Mouse (Mus musculus): ENCODE data around the gene Tshz2. TPM values are rescaled to one million over a fixed set of nuclear protein-coding genes. Genes with fewer than 3 reads are reported as not detected.

The Tshz2 gene
- polyA plus RNA-seq, 1 experiment, result not detected

GRCm38 (mm10) chr2:169734053-169734452, 101.2 kb downstream of the Tshz2 start:
- Histone ChIP-seq H3K27me3 (ENCODE audit: control insufficient read depth, insufficient read depth, insufficient read length) (no peaks in the 10 kb centered on the region), H3ac (ENCODE audit: control insufficient read depth, insufficient read length, low read depth) (no peak overlapping the region), H3K4me3 (ENCODE audit: insufficient read depth, poor library complexity, severe bottlenecking) (no peak overlapping the region), H3K79me2 (ENCODE audit: control insufficient read depth, insufficient read depth) (no peaks in the 10 kb centered on the region), H3K79me3 (ENCODE audit: low read depth) (no peaks in the 10 kb centered on the region), H3K36me3 (ENCODE audit: control insufficient read depth, insufficient read depth) (no peaks in the 10 kb centered on the region)
- TF ChIP-seq FOSL1 (IDR thresholded peaks at IDR 0.05; ENCODE audit: insufficient read depth, low read length, poor library complexity, severe bottlenecking), result no peak
- TF ChIP-seq MYOG (IDR thresholded peaks at IDR 0.05; ENCODE audit: control insufficient read depth, extremely low read depth, insufficient read length), result no peak
- TF ChIP-seq MAX (IDR thresholded peaks at IDR 0.05), result no peak
- TF ChIP-seq CEBPB (IDR thresholded peaks at IDR 0.05; ENCODE audit: low read depth), result no peak
- TF ChIP-seq MYOD1 (IDR thresholded peaks at IDR 0.05; ENCODE audit: control insufficient read depth, insufficient read length, low read depth), result no peak
- no peak for TF ChIP-seq USF1 (IDR thresholded peaks at IDR 0.05; ENCODE audit: low read depth)
- no peak for TF ChIP-seq CTCF (IDR thresholded peaks at IDR 0.05; ENCODE audit: control insufficient read depth, insufficient read depth, insufficient read length)

- TF ChIP-seq MYOD1 (IDR thresholded peaks at IDR 0.05; ENCODE audit: control insufficient read depth, insufficient read length, low read depth) (no peak), MYOG (IDR thresholded peaks at IDR 0.05; ENCODE audit: control insufficient read depth, extremely low read depth, insufficient read length) (no peak), MAX (IDR thresholded peaks at IDR 0.05) (no peak), FOSL1 (IDR thresholded peaks at IDR 0.05; ENCODE audit: insufficient read depth, low read length, poor library complexity, severe bottlenecking) (no peak), CEBPB (IDR thresholded peaks at IDR 0.05; ENCODE audit: low read depth) (no peak), USF1 (IDR thresholded peaks at IDR 0.05; ENCODE audit: low read depth) (no peak), CTCF (IDR thresholded peaks at IDR 0.05; ENCODE audit: control insufficient read depth, insufficient read depth, insufficient read length) (no peak)
- Histone ChIP-seq H3K4me3 (ENCODE audit: insufficient read depth, poor library complexity, severe bottlenecking) (no peak overlapping the region), H3K27me3 (ENCODE audit: control insufficient read depth, insufficient read depth, insufficient read length) (no peaks in the 10 kb centered on the region), H3K79me3 (ENCODE audit: low read depth) (no peaks in the 10 kb centered on the region), H3K79me2 (ENCODE audit: control insufficient read depth, insufficient read depth) (no peaks in the 10 kb centered on the region), H3ac (ENCODE audit: control insufficient read depth, insufficient read length, low read depth) (no peak overlapping the region), H3K36me3 (ENCODE audit: control insufficient read depth, insufficient read depth) (no peaks in the 10 kb centered on the region)
These were observed 102.9 kb downstream of the Tshz2 start for GRCm38 (mm10) chr2:169735475-169736406.

- Histone ChIP-seq H3ac (ENCODE audit: control insufficient read depth, insufficient read length, low read depth) (no peak overlapping the region), H3K79me3 (ENCODE audit: low read depth) (no peaks in the 10 kb centered on the region), H3K36me3 (ENCODE audit: control insufficient read depth, insufficient read depth) (no peaks in the 10 kb centered on the region), H3K79me2 (ENCODE audit: control insufficient read depth, insufficient read depth) (no peaks in the 10 kb centered on the region), H3K27me3 (ENCODE audit: control insufficient read depth, insufficient read depth, insufficient read length) (no peaks in the 10 kb centered on the region), H3K4me3 (ENCODE audit: insufficient read depth, poor library complexity, severe bottlenecking) (no peak overlapping the region)
- TF ChIP-seq MYOD1 (IDR thresholded peaks at IDR 0.05; ENCODE audit: control insufficient read depth, insufficient read length, low read depth), result no peak
- no peak for TF ChIP-seq USF1 (IDR thresholded peaks at IDR 0.05; ENCODE audit: low read depth)
- TF ChIP-seq MYOG (IDR thresholded peaks at IDR 0.05; ENCODE audit: control insufficient read depth, extremely low read depth, insufficient read length), result no peak
- TF ChIP-seq CEBPB (IDR thresholded peaks at IDR 0.05; ENCODE audit: low read depth), result no peak
- TF ChIP-seq MAX (IDR thresholded peaks at IDR 0.05), result no peak
- TF ChIP-seq CTCF (IDR thresholded peaks at IDR 0.05; ENCODE audit: control insufficient read depth, insufficient read depth, insufficient read length), result no peak
- TF ChIP-seq FOSL1 (IDR thresholded peaks at IDR 0.05; ENCODE audit: insufficient read depth, low read length, poor library complexity, severe bottlenecking), result no peak
These were observed 108.2 kb downstream of the Tshz2 start for GRCm38 (mm10) chr2:169740996-169741395.

GRCm38 (mm10) chr2:169742791-169743190, 110.0 kb downstream of the Tshz2 start:
- TF ChIP-seq MAX (IDR thresholded peaks at IDR 0.05) (no peak), CEBPB (IDR thresholded peaks at IDR 0.05; ENCODE audit: low read depth) (no peak), MYOD1 (IDR thresholded peaks at IDR 0.05; ENCODE audit: control insufficient read depth, insufficient read length, low read depth) (no peak), FOSL1 (IDR thresholded peaks at IDR 0.05; ENCODE audit: insufficient read depth, low read length, poor library complexity, severe bottlenecking) (no peak), USF1 (IDR thresholded peaks at IDR 0.05; ENCODE audit: low read depth) (no peak), MYOG (IDR thresholded peaks at IDR 0.05; ENCODE audit: control insufficient read depth, extremely low read depth, insufficient read length) (no peak), CTCF (IDR thresholded peaks at IDR 0.05; ENCODE audit: control insufficient read depth, insufficient read depth, insufficient read length) (no peak)
- H3K27me3 ChIP-seq (ENCODE audit: control insufficient read depth, insufficient read depth, insufficient read length), result no peaks in the 10 kb centered on the region
- H3K79me3 ChIP-seq (ENCODE audit: low read depth), result no peaks in the 10 kb centered on the region
- H3ac ChIP-seq (ENCODE audit: control insufficient read depth, insufficient read length, low read depth), result no peak overlapping the region
- no peaks in the 10 kb centered on the region for H3K36me3 ChIP-seq (ENCODE audit: control insufficient read depth, insufficient read depth)
- H3K79me2 ChIP-seq (ENCODE audit: control insufficient read depth, insufficient read depth), result no peaks in the 10 kb centered on the region
- H3K4me3 ChIP-seq (ENCODE audit: insufficient read depth, poor library complexity, severe bottlenecking), result no peak overlapping the region

GRCm38 (mm10) chr2:169743294-169743693, 110.5 kb downstream of the Tshz2 start:
- no peaks in the 10 kb centered on the region for H3K36me3 ChIP-seq (ENCODE audit: control insufficient read depth, insufficient read depth)
- TF ChIP-seq CTCF (IDR thresholded peaks at IDR 0.05; ENCODE audit: control insufficient read depth, insufficient read depth, insufficient read length) (no peak), CEBPB (IDR thresholded peaks at IDR 0.05; ENCODE audit: low read depth) (no peak), MYOD1 (IDR thresholded peaks at IDR 0.05; ENCODE audit: control insufficient read depth, insufficient read length, low read depth) (no peak), MYOG (IDR thresholded peaks at IDR 0.05; ENCODE audit: control insufficient read depth, extremely low read depth, insufficient read length) (no peak), FOSL1 (IDR thresholded peaks at IDR 0.05; ENCODE audit: insufficient read depth, low read length, poor library complexity, severe bottlenecking) (no peak), MAX (IDR thresholded peaks at IDR 0.05) (no peak), USF1 (IDR thresholded peaks at IDR 0.05; ENCODE audit: low read depth) (no peak)

More at GRCm38 (mm10) chr2:169743294-169743693, 110.5 kb downstream of the Tshz2 start:
- Histone ChIP-seq H3K27me3 (ENCODE audit: control insufficient read depth, insufficient read depth, insufficient read length) (no peaks in the 10 kb centered on the region), H3K79me2 (ENCODE audit: control insufficient read depth, insufficient read depth) (no peaks in the 10 kb centered on the region), H3ac (ENCODE audit: control insufficient read depth, insufficient read length, low read depth) (no peak overlapping the region), H3K79me3 (ENCODE audit: low read depth) (no peaks in the 10 kb centered on the region), H3K4me3 (ENCODE audit: insufficient read depth, poor library complexity, severe bottlenecking) (no peak overlapping the region)
